Mouse (Mus musculus) neural tube, embryonic 14.5 days (tissue): Measurements from ENCODE around the gene Fam126a. TPM values are rescaled to one million over a fixed set of nuclear protein-coding genes. Genes with fewer than 3 reads are reported as not detected.

Experiments
- ATAC-seq: fragments of 200-750 bp; cut with Nextera tagmentation; 2 replicates; pipeline ENCODE4 v1.8.0; 2017; ENCODE audit warnings: low read depth, mild to moderate bottlenecking, moderate TSS enrichment, moderate library complexity
- H3K27ac ChIP-seq: fragments of 300-500 bp; sonication (generic); 2 replicates; pipeline ENCODE4 v1.5.1; 2014; ENCODE audit warnings: low read depth, mild to moderate bottlenecking, control low read depth, low read length, moderate library complexity, mixed read lengths
- H3K27me3 ChIP-seq: fragments of 300-500 bp; sonication (generic); 2 replicates; pipeline ENCODE4 v1.6.1; 2014; ENCODE audit warnings: low read length; ENCODE audit not compliant: control insufficient read depth, insufficient read depth
- H3K36me3 ChIP-seq: fragments of 300-500 bp; sonication (generic); 2 replicates; pipeline ENCODE4 v1.6.1; 2014; ENCODE audit warnings: low read length, mixed read lengths; ENCODE audit not compliant: control insufficient read depth, insufficient read depth
- H3K4me1 ChIP-seq: fragments of 300-500 bp; sonication (generic); 2 replicates; pipeline ENCODE4 v1.6.1; 2014; ENCODE audit warnings: low read length; ENCODE audit not compliant: control insufficient read depth, insufficient read depth
- H3K4me2 ChIP-seq: fragments of 300-500 bp; sonication (generic); 2 replicates; pipeline ENCODE4 v1.6.1; 2014; ENCODE audit warnings: mild to moderate bottlenecking, low read depth, low read length, control low read depth
- H3K4me3 ChIP-seq: fragments of 300-500 bp; sonication (generic); 2 replicates; pipeline ENCODE4 v1.5.1; 2014; ENCODE audit warnings: low read depth, low read length, control low read depth, mixed read lengths
- H3K9ac ChIP-seq: fragments of 300-500 bp; sonication (generic); replicated peaks from 2 replicates; pipeline ENCODE4 v1.6.1; 2014; ENCODE audit warnings: low read depth, mild to moderate bottlenecking, control low read depth, low read length, mixed read lengths
- H3K9me3 ChIP-seq: fragments of 300-500 bp; sonication (generic); 2 replicates; pipeline ENCODE4 v1.6.1; 2016; ENCODE audit warnings: low read length; ENCODE audit not compliant: control insufficient read depth
- WGBS: fragments of 180-500 bp; shearing (Covaris S2); extraction: QIAGEN DNeasy Blood & Tissue Kit; methylation state at CpG from one replicate; pipeline ENCODE4 v1.1.7; 2014; 5-methylcytosine and 5-hydroxymethylcytosine counted together
- polyA plus RNA-seq: library from polyadenylated mRNA; unstranded; fragments of >200 nt; fragmentation: Nextera tagmentation; extraction: Ambion mirVana; gene quantifications from 2 replicates; pipeline ENCODE4 v1.2.1, GENCODE M21; 2014

Gene Fam126a
- polyA plus RNA-seq = 31.1 and 42.3 TPM in 2 replicates

- ATAC-seq = peak; percentile 100
- 0% methylated on average over 16 of the region's 16 CpGs for WGBS
- peaks cover 5% of the 10 kb centered on the region for H3K4me1 ChIP-seq
- peak within 1 kb of the TSS; percentile 75 for H3K27ac ChIP-seq
- no peaks in the 10 kb centered on the region for H3K27me3 ChIP-seq
- peak within 1 kb of the TSS; percentile 88 for H3K4me3 ChIP-seq
- peak within 1 kb of the TSS; percentile 73 for H3K4me2 ChIP-seq
- H3K36me3 ChIP-seq = no peaks in the 10 kb centered on the region
- no peaks in the 10 kb centered on the region for H3K9me3 ChIP-seq
- H3K9ac ChIP-seq = peak within 1 kb of the TSS; percentile 77
These were observed at the start of gene Fam126a for GRCm38 (mm10) chr5:24030579-24030969. Fam126a (minus strand) TSS chr5:24030690.

- H3K9me3 ChIP-seq = no peaks in the 10 kb centered on the region
- ATAC-seq = peak; percentile 56
- H3K9ac ChIP-seq = no peak overlapping the region
- no peaks in the 10 kb centered on the region for H3K4me1 ChIP-seq
- no peak overlapping the region for H3K27ac ChIP-seq
- 77% methylated on average over 7 of the region's 7 CpGs for WGBS
- no peaks in the 10 kb centered on the region for H3K36me3 ChIP-seq
- no peak overlapping the region for H3K4me2 ChIP-seq
- no peak overlapping the region for H3K4me3 ChIP-seq
- no peaks in the 10 kb centered on the region for H3K27me3 ChIP-seq
These were observed 48.1 kb upstream of the Fam126a start for GRCm38 (mm10) chr5:24078420-24079179.

- Histone ChIP-seq H3K4me3 (no peak overlapping the region), H3K36me3 (no peaks in the 10 kb centered on the region), H3K9ac (no peak overlapping the region), H3K4me1 (no peaks in the 10 kb centered on the region), H3K9me3 (no peaks in the 10 kb centered on the region), H3K4me2 (no peak overlapping the region; the same call in 1 of the 2 replicates), H3K27ac (no peak overlapping the region; the same call in 1 of the 2 replicates), H3K27me3 (no peaks in the 10 kb centered on the region)
- ATAC-seq = no peak
- 17% methylated on average over 7 of the region's 7 CpGs for WGBS
These were observed 47.3 kb upstream of the Fam126a start for GRCm38 (mm10) chr5:24077739-24078306.

- Histone ChIP-seq H3K36me3 (no peaks in the 10 kb centered on the region), H3K27me3 (no peaks in the 10 kb centered on the region), H3K9me3 (no peaks in the 10 kb centered on the region), H3K4me2 (peak overlapping the region; percentile 21), H3K9ac (peak overlapping the region; percentile 35), H3K4me1 (no peaks in the 10 kb centered on the region), H3K27ac (peak overlapping the region; percentile 69), H3K4me3 (no peak overlapping the region)
- ATAC-seq = peak; percentile 88
- 2% methylated on average over 15 of the region's 15 CpGs for WGBS
These were observed 46.7 kb upstream of the Fam126a start for GRCm38 (mm10) chr5:24076986-24077718.

GRCm38 (mm10) chr5:24072031-24072430, 41.5 kb upstream of the Fam126a start:
- H3K36me3 ChIP-seq = no peaks in the 10 kb centered on the region
- no peak overlapping the region for H3K27ac ChIP-seq
- no peaks in the 10 kb centered on the region for H3K9me3 ChIP-seq
- no peak overlapping the region for H3K4me3 ChIP-seq
- no peaks in the 10 kb centered on the region for H3K27me3 ChIP-seq
- ATAC-seq = no peak
- no peak overlapping the region for H3K4me2 ChIP-seq
- no peak overlapping the region for H3K9ac ChIP-seq
- no peaks in the 10 kb centered on the region for H3K4me1 ChIP-seq
- WGBS = 79% methylated on average over 6 of the region's 6 CpGs

- no peaks in the 10 kb centered on the region for H3K36me3 ChIP-seq
- ATAC-seq = no peak
- no peaks in the 10 kb centered on the region for H3K9me3 ChIP-seq
- no peak overlapping the region for H3K4me3 ChIP-seq
- 85% methylated on average over 6 of the region's 6 CpGs for WGBS
- no peak overlapping the region for H3K27ac ChIP-seq
- H3K4me1 ChIP-seq = no peaks in the 10 kb centered on the region
- no peaks in the 10 kb centered on the region for H3K27me3 ChIP-seq
- H3K9ac ChIP-seq = no peak overlapping the region
- no peak overlapping the region for H3K4me2 ChIP-seq
These were observed 38.5 kb upstream of the Fam126a start for GRCm38 (mm10) chr5:24068955-24069354.

GRCm38 (mm10) chr5:24063545-24063944, 33.1 kb upstream of the Fam126a start:
- 83% methylated on average over 4 of the region's 4 CpGs for WGBS
- Histone ChIP-seq H3K9ac (no peak overlapping the region), H3K27me3 (no peaks in the 10 kb centered on the region), H3K4me1 (no peaks in the 10 kb centered on the region), H3K9me3 (no peaks in the 10 kb centered on the region), H3K36me3 (no peaks in the 10 kb centered on the region), H3K4me3 (no peak overlapping the region), H3K27ac (no peak overlapping the region), H3K4me2 (no peak overlapping the region)
- ATAC-seq = no peak

- H3K9me3 ChIP-seq = no peaks in the 10 kb centered on the region
- no peak overlapping the region for H3K4me3 ChIP-seq
- 91% methylated on average over 6 of the region's 6 CpGs for WGBS
- H3K9ac ChIP-seq = no peak overlapping the region
- H3K27me3 ChIP-seq = no peaks in the 10 kb centered on the region
- no peak overlapping the region for H3K4me2 ChIP-seq
- no peaks in the 10 kb centered on the region for H3K4me1 ChIP-seq
- no peaks in the 10 kb centered on the region for H3K36me3 ChIP-seq
- H3K27ac ChIP-seq = no peak overlapping the region
- ATAC-seq = no peak
These were observed 32.5 kb upstream of the Fam126a start for GRCm38 (mm10) chr5:24063034-24063433.

- no peaks in the 10 kb centered on the region for H3K36me3 ChIP-seq
- H3K27me3 ChIP-seq = no peaks in the 10 kb centered on the region
- ATAC-seq = no peak
- WGBS = 50% methylated on average over 3 of the region's 3 CpGs
- H3K9ac ChIP-seq = no peak overlapping the region
- H3K9me3 ChIP-seq = no peaks in the 10 kb centered on the region
- H3K4me1 ChIP-seq = no peaks in the 10 kb centered on the region
- no peak overlapping the region for H3K4me3 ChIP-seq
- H3K4me2 ChIP-seq = no peak overlapping the region
- H3K27ac ChIP-seq = no peak overlapping the region
These were observed 30.5 kb upstream of the Fam126a start for GRCm38 (mm10) chr5:24060949-24061348.
